Mouse (Mus musculus): Measurements from ENCODE around the gene Tnfaip8l3. TPM values are rescaled to one million over a fixed set of nuclear protein-coding genes. Genes with fewer than 3 reads are reported as not detected.
A peak's percentile ranks its signal among the peaks of the same experiment; 100 is the strongest.

Gene Tnfaip8l3
- total RNA-seq, 2 experiments from 2014 or later = 0.07 to 0.21 TPM

- DNase-seq = peak; percentile 25
Observed at GRCm38 (mm10) chr9:53990921-53991320, 77.3 kb downstream of the Tnfaip8l3 start.

- no peak for DNase-seq
Observed at GRCm38 (mm10) chr9:53986972-53987371, 81.2 kb downstream of the Tnfaip8l3 start.

DNA sequence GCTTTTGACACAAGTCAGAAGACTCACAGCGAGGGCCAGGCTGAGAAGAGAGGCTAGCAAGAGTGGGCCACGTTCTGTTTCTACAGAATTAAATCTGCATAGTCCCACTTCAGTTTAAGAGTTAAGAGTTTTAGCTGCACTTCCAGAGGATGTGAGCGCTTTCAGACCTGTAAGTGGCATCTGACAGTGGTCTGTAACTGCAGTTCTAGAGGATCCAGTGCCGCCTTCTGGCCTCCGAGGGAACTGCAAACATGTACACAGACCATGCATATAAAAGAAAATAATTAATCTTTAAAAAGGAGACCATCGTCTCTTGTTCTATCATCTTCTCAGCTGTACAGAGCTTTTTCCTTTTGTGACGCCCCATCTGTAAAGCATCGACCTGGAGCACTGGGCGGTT lies 83.3 kb downstream of the Tnfaip8l3 start:
- DNase-seq = peak; percentile 44

DNA sequence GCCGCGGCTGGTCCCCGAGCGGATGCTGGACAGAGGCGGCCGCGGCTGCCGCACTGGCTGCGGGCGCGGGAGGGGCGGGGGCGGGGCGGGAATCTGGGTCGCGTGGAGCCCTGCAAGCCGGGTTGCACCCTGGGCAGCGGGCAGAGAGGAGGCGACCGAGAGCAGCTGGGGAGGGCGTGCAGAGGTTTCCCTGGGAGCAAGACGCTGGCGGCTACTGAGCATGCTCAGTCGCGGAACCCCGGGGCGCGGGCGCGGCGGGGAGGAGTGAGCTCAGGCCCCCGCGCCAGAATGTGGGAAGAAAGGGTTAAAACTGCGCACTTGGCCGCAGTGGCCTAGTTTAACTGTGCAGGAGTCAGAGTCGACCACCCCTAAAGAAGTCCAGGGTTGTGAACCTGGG lies 93.1 kb downstream of the Tnfaip8l3 start, which contains the start of gene Elmod1:
Elmod1 (minus strand) TSS at position 180 of the 397 bp plus-strand sequence.
- peak; percentile 24 for DNase-seq

- DNase-seq = no peak
Observed at GRCm38 (mm10) chr9:53974328-53975121, 93.7 kb downstream of the Tnfaip8l3 start.

- no peak for DNase-seq
Observed at GRCm38 (mm10) chr9:53973929-53974327, 94.3 kb downstream of the Tnfaip8l3 start.

Other genes starting within 250 kb of the Tnfaip8l3 start
- 10 to 100 TPM; 29.0 to 38.3 TPM for gene Sln, start 218.2 kb downstream of the Tnfaip8l3 start, total RNA-seq (2021)
- under 1 TPM in 1 of 2 experiments, not detected in 1; 0.45 TPM for gene Elmod1, start 93.1 kb downstream of the Tnfaip8l3 start, total RNA-seq (2021)
- gene Cyp19a1, start 199.7 kb upstream of the Tnfaip8l3 start, total RNA-seq (2021) = not detected
- 1 to 10 TPM; 3.3 to 4.2 TPM for gene Gldn, start 218.1 kb upstream of the Tnfaip8l3 start, total RNA-seq (2021)

Data from gastrocnemius, postnatal 10 days (tissue).